Mouse (Mus musculus) embryonic stem cell, embryonic (primary cell): ENCODE measurements at regions not wholly inside any gene's neighbourhood (a gene's known extent, or its start where the extent isn't known, plus 50 kb on each side); places are given as distances from the start of the nearest gene placed in this dataset.

ENCODE experiments used
- CTCF ChIA-PET, 4 experiments: fragments of 300-600 bp in 2 of 4; fragments of 350-600 bp in 2 of 4; sonication (Branson Sonifier 250); formaldehyde crosslinking; loops; one replicate each; lab custom pipeline; 2022; ENCODE audit warnings: inconsistent platforms in 2 of 4; lab: Charles Lee
- POLR2A ChIA-PET, 4 experiments: fragments of 300-600 bp in 2 of 4; fragments of 350-600 bp in 2 of 4; sonication (Branson Sonifier 250); formaldehyde crosslinking; loops; one replicate each; lab custom pipeline; 2022; ENCODE audit warnings: antibody characterized with exemption in 4 of 4, inconsistent platforms in 1 of 4; lab: Charles Lee

- CTCF ChIA-PET = interaction anchor here in 1 of 4 experiments (0.6 kb wide), 1 partner anchor 227 kb away, joined by 21 read pairs; no protein-coding TSS in a partner anchor
Observed at GRCm38 (mm10) chrX:56276348-56276747, 63.7 kb upstream of the Gm773 start.

GRCm38 (mm10) chrX:56274170-56274569 is 61.5 kb upstream of the Gm773 start:
- ChIA-PET POLR2A (no interaction called here), CTCF (interaction anchor here in 1 of 4 experiments (1.2 kb wide), 1 partner anchor 110 kb away, joined by 3 read pairs; no protein-coding TSS in a partner anchor)

More at GRCm38 (mm10) chrX:56276348-56276747, 63.7 kb upstream of the Gm773 start:
- POLR2A ChIA-PET = no interaction called here

GRCm38 (mm10) chrX:56269706-56270105 is 57.0 kb upstream of the Gm773 start:
- ChIA-PET POLR2A (no interaction called here), CTCF (no interaction called here)
